Mouse (Mus musculus): Measurements from ENCODE around the gene Cep162.
A peak's percentile ranks its signal among the peaks of the same experiment; 100 is the strongest.

Cep162 gene

DNA sequence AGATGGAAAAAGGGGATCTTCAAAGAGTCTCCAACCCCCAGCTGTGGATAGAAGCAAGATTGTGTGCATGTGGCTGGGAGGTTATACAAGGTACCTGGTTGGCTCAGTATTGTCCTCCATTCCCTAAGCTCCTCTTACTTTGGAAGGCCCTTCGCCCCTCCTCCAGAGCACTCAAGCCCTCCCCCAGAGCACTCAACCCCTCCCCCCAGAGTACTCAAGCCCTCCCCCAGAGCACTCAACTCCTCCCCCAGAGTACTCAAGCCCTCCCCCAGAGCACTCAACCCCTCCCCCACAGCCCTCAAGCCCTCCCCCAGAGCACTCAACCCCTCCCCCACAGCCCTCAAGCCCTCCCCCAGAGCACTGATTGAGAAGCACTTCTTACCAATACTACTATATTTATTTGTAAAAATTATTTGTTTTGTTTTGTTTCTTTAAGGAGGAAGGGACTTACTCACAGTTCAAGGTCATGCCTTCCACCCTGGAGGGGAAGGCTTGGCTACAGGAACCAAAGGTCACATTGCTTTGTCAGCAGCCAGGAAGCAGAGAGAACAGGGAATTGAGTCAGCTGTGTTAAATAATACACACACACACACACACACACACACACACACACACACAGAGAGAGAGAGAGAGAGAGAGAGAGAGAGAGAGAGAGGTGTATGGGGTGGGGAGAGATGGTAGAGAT lies 102.6 kb downstream of the Cep162 start:
- no peak for DNase-seq

DNA sequence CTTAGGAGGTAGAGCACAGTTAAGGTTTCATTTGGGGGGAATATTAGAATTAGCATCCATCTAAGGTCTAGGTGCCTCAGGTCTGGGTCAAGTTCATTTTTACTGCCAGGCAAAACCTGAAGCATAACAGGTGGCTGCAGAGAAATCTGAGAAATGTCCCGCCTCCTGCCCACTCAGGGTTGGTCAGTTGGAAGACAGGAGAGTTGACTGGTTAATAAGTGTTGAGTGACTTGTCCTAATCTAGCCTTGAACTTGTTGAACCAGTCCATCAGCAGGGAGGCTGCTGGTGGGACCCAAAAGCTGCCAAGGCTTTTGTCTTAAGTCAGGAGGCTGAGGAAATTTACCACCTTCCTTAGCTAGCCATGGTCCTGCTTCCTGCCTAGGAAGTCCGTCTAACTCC lies 107.4 kb downstream of the Cep162 start:
- no peak for DNase-seq

DNA sequence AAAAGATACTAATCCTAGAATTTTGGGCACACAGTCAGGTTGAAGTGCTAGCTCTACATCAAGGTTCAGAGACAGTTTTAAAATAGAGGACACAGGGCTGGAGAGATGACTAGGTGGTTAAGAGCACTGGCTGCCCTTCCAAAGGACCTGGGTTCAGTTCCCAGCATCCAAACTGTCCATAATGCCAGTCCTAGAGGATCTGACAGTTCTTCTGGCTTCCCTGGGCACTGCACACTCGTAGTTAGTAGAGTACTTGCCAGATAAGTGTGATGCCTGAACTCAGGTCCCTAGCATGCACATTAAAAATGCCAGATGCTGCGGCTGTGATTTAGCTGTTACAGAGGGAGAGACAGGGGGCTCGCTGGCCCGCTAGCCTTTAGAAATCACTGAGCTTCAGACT lies 108.9 kb downstream of the Cep162 start:
- no peak for DNase-seq

DNA sequence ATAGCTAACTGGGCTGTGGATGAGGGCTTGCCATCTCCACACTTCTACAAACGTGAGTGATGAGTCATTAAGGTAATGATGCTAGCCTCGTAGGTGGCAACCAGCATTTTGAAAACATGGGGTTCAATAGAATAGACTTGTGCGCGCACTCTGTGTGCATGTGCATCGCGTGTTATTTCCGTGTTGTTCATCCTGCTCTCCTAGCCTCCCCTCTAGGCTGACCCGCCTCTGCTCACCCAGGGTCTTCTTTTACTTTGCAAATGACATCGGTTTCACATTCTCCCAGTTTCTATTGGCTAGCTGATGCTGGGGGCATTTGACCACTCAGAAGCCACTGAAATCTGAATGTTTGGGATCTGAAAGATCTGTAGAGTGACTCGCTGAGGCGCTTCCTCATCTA lies 109.7 kb downstream of the Cep162 start:
- DNase-seq: no peak

DNA sequence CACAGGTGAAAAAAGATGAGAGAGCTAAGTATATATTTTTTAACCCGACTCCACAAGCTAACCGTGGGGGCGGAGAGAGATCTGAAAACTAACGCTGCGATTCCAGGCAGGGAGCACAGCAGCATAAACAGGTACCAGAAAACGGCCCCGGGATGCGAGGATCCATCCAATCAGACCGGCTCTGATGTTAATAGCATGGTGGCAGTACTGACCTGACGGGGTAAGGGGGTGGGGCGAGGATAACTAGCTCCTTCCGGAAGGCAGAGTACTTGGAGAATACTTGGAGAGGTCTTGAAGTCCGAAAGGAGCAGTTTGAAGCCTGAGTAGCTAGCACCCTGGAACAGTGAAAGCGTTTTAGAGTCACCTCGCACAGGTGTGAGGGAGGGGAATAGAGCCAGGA lies 110.2 kb downstream of the Cep162 start:
- DNase-seq: no peak

DNA sequence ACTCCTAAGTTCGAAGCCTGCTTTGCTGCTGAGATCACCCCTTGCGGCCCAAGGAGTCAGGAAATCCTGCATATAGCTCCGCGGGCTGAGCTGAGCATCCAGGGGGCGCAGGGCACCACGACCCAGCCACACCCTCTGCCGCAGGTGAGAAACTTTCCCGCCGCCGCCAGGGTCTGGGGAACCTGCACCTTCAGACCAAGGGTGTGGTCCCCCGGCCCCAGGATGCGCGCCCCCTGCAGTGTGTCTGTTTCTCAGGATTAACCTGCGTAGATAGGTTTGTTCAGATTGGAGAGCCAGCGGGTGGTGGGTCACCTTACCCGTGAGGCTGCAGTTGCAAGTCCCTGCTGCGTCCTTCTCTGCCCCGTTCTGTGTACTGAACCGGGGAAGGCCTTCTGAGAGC lies 110.8 kb downstream of the Cep162 start:
- DNase-seq: no peak

DNA sequence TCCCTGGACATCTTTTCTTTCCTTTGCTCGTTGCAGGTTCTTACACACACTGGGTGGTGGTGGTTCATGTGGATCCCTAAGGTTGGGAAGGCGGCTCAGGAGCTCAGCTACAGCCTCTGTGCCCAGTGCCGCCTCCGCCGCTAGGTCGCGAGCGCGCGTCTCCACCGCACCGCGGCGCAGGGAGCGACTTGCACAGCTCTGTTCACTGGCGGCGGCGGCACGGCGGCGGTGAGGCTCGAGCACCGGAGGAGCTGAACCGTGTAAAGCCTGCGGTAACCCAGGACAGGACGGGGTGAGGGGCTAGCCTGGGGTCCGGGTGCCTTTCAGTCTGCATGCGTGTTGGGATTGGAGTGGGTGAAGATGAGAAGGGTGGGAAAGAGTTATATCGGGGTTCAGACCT lies 111.2 kb downstream of the Cep162 start, which contains the start of gene Mrap2:
Gene Mrap2, plus strand, starts transcription at position 201 of the 400 bp plus-strand sequence.
- peak; percentile 2 for DNase-seq

DNA sequence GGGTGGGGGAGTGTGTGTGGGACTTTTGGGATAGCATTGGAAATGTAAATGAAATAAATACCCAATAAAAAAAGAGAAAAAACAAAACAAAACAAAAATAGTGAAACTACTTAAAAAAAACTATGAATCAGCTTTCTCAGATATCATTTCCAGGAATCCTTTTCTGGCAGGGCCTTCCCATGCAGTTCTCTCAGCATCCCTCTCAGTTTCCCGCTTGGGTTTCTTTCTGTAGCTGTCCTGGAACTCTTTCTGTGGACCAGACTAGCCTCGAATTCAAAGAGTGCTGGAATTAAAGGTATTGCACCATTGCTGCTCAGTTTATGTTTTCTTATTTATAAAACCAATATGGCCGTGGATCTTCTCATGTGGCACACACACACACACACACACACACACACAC lies 112.3 kb downstream of the Cep162 start:
- DNase-seq: no peak
